Mouse (Mus musculus): ENCODE data around the gene Bhlhe40. TPM values are rescaled to one million over a fixed set of nuclear protein-coding genes. Genes with fewer than 3 reads are reported as not detected.

The Bhlhe40 gene
- total and polyA plus RNA-seq, 3 experiments, result 15.9 to 21.6 TPM; not detected in 1

DNA sequence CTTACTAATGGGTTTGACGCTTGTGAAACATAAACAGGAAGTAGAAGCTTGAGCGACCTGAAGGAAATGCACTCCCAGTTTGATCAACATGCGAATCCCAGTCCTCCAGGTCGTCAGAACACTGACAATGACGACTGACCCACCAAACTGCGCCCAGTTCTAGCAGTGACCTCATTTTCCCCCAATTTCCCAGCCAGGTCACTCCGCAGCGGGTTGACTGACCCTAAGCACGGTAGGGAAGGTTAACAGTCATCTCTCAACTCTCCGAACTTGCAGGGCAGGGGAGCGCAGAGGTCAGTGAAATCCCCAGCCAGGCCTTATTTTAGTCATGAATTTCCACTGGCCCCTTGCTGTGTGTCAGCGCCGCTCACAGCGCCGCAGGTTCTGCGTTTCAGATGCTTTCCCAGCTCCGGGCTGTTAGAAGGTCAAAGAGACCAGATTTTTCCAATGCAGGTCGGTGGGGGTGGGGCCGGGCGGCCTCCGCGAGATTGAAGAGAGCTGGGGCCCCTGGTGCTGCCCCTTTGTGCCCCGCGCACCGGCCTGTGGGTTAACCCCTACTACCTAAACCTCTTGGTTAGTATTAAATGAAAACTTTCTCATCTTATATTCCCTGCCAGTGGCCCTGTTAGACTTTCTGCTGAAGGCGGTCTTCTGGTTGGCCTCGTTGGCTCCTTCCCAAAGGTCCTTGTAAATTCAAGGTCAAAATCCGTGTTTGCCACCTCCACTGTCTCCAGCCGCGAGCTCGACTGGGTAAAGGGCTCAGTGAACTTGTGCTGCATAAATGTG lies 1.8 kb upstream of the Bhlhe40 start:
- H3K9ac ChIP-seq (ENCODE audit: control insufficient read depth, low read depth, low read length, poor library complexity, severe bottlenecking), result peak overlapping the region; percentile 84

DNA sequence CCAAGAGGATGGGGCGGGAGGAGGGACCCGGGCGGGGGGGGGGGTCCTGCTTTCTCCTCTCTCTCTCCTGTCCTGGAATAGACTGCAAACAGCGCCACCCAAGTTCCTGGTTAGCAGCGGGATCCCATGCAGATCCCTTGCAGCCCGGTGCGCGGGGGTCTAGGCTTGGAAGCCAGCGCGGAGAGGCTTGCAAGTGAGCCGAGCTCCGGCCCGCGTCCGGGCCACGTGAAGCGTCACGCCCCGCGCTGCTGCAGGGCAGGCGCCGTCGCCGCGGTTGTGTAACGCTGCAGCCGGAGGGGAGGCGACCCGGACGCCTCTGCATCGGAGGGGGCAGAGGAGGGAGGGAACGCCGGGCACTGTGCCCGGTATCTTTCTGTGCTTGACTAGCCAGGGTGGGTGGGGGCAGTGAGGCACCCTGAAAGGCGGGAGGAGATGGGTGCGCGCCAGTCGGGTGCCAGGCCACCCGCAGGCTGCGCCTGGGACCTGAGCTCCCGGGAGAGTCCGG lies 1.2 kb upstream of the Bhlhe40 start:
- Histone ChIP-seq H3K27me3 (ENCODE audit: control insufficient read depth in 1 of 2, insufficient read depth in 2 of 2, low read length in 2 of 2) (no peaks in the 10 kb centered on the region), H3K4me3 (ENCODE audit: control insufficient read depth in 1 of 2, insufficient read depth in 1 of 2, low read depth in 2 of 2, low read length in 2 of 2) (peak overlapping the region; percentile 55 to 93), H3K36me3 (ENCODE audit: control insufficient read depth in 1 of 2, insufficient read depth in 2 of 2, low read length in 2 of 2) (peaks cover 0 to 22% of the 10 kb centered on the region in 2 experiments; a peak in 2 of 4 replicates), H3K9me3 (replicated peaks; ENCODE audit: insufficient read depth, low read length) (no peaks in the 10 kb centered on the region), H3K27ac (ENCODE audit: control insufficient read depth, low read depth, low read length) (peak overlapping the region; percentile 88), H3K9ac (ENCODE audit: control insufficient read depth, low read depth, low read length, poor library complexity, severe bottlenecking) (peak overlapping the region; percentile 84), H3K79me2 (ENCODE audit: control insufficient read depth, insufficient read depth, low read length, poor library complexity) (peaks cover 16% of the 10 kb centered on the region), H3K4me1 (ENCODE audit: control insufficient read depth in 1 of 2, insufficient read depth in 2 of 2, low read length in 2 of 2) (peaks cover 11 to 22% of the 10 kb centered on the region in 2 experiments)
- peak; percentile 92 for DNase-seq (ENCODE audit: low read depth, low spot score)
- TF ChIP-seq GABPA (IDR thresholded peaks at IDR 0.05; ENCODE audit: low read depth, low read length) (no peak), POLR2A (IDR thresholded peaks at IDR 0.05; ENCODE audit: control insufficient read depth in 1 of 2, insufficient read depth in 1 of 2, low read depth in 1 of 2, low read length in 2 of 2, poor library complexity in 1 of 2) (peak; percentile 22 to 42; a peak in 1 of 4 replicates), TBP (IDR thresholded peaks at IDR 0.05; ENCODE audit: low read depth, low read length) (peak; percentile 78), BHLHE40 (IDR thresholded peaks at IDR 0.05; ENCODE audit: borderline replicate concordance, low read depth, low read length) (peak; percentile 66; the same call in 1 of the 2 replicates), SMC3 (IDR thresholded peaks at IDR 0.05; ENCODE audit: low read depth, low read length) (no peak), EP300 (IDR thresholded peaks at IDR 0.05; ENCODE audit: low read depth in 1 of 2, low read length in 2 of 2) (peak in 1 of 2 experiments; percentile 26; a peak in 1 of 4 replicates), ETS1 (IDR thresholded peaks at IDR 0.05; ENCODE audit: low read depth, low read length) (peak; percentile 65; the same call in 1 of the 2 replicates), POLR2AphosphoS2 (IDR thresholded peaks at IDR 0.05; ENCODE audit: low read length) (no peak), ZMIZ1 (IDR thresholded peaks at IDR 0.05; ENCODE audit: low read depth, low read length) (no peak; the same call in 1 of the 2 replicates), KAT2A (conservative IDR thresholded peaks at IDR 0.05; ENCODE audit: low read depth, low read length) (no peak), CTCF (IDR thresholded peaks at IDR 0.05 in 2 of 3, conservative IDR thresholded peaks at IDR 0.05 in 1 of 3; ENCODE audit: control insufficient read depth in 1 of 3, insufficient read depth in 1 of 3, low read depth in 2 of 3, low read length in 3 of 3, poor library complexity in 1 of 3, severe bottlenecking in 1 of 3) (peak in 1 of 3 experiments; percentile 24; a peak in 3 of 6 replicates), MAFK (IDR thresholded peaks at IDR 0.05; ENCODE audit: borderline replicate concordance, low read depth, low read length) (no peak), MYC (IDR thresholded peaks at IDR 0.05; ENCODE audit: low read depth, low read length) (0 out of 2 replicates have a peak, but pooled peaks have one; percentile 7), MAX (IDR thresholded peaks at IDR 0.05; ENCODE audit: low read length) (peak; percentile 68), JUND (IDR thresholded peaks at IDR 0.05; ENCODE audit: low read depth, low read length) (no peak), UBTF (IDR thresholded peaks at IDR 0.05; ENCODE audit: borderline replicate concordance, insufficient read depth, low read depth, low read length) (peak; percentile 97), MXI1 (IDR thresholded peaks at IDR 0.05; ENCODE audit: low read depth, low read length) (peak; percentile 84; the same call in 1 of the 2 replicates), RCOR1 (IDR thresholded peaks at IDR 0.05; ENCODE audit: low read depth, low read length) (no peak), TCF12 (IDR thresholded peaks at IDR 0.05; ENCODE audit: low read depth, low read length) (no peak), CHD2 (IDR thresholded peaks at IDR 0.05; ENCODE audit: low read length) (no peak), USF1 (IDR thresholded peaks at IDR 0.05; ENCODE audit: low read depth, low read length) (peak; percentile 81), MAZ (IDR thresholded peaks at IDR 0.05; ENCODE audit: low read depth, low read length) (peak; percentile 65; the same call in 1 of the 2 replicates), SIN3A (IDR thresholded peaks at IDR 0.05; ENCODE audit: low read length) (no peak; the same call in none of the 2 replicates), GATA1 (IDR thresholded peaks at IDR 0.05; ENCODE audit: low read depth, low read length) (no peak)

More for the DNA sequence above, 1.8 kb upstream of the Bhlhe40 start:
- H3K4me1 ChIP-seq (ENCODE audit: control insufficient read depth in 1 of 2, insufficient read depth in 2 of 2, low read length in 2 of 2), result peaks cover 8 to 20% of the 10 kb centered on the region in 2 experiments; a peak in 3 of 4 replicates
- H3K27me3 ChIP-seq (ENCODE audit: control insufficient read depth in 1 of 2, insufficient read depth in 2 of 2, low read length in 2 of 2), result no peaks in the 10 kb centered on the region
- DNase-seq (ENCODE audit: low read depth, low spot score), result peak; percentile 66
- H3K36me3 ChIP-seq (ENCODE audit: control insufficient read depth in 1 of 2, insufficient read depth in 2 of 2, low read length in 2 of 2), result peaks cover 0 to 17% of the 10 kb centered on the region in 2 experiments; a peak in 2 of 4 replicates
- peak overlapping the region; percentile 55 to 93 for H3K4me3 ChIP-seq (ENCODE audit: control insufficient read depth in 1 of 2, insufficient read depth in 1 of 2, low read depth in 2 of 2, low read length in 2 of 2)
- TF ChIP-seq MAZ (IDR thresholded peaks at IDR 0.05; ENCODE audit: low read depth, low read length) (no peak), ZC3H11A (IDR thresholded peaks at IDR 0.05; ENCODE audit: low read depth, low read length) (no peak), POLR2AphosphoS5 (IDR thresholded peaks at IDR 0.05; ENCODE audit: borderline replicate concordance, low read depth, low read length) (no peak), SIN3A (IDR thresholded peaks at IDR 0.05; ENCODE audit: low read length) (peak; percentile 61; the same call in 1 of the 2 replicates), ELF1 (IDR thresholded peaks at IDR 0.05; ENCODE audit: low read depth, low read length) (peak; percentile 38; the same call in 1 of the 2 replicates), MAX (IDR thresholded peaks at IDR 0.05; ENCODE audit: low read length) (no peak), TCF12 (IDR thresholded peaks at IDR 0.05; ENCODE audit: low read depth, low read length) (0 out of 2 replicates have a peak, but pooled peaks have one; percentile 6), HCFC1 (IDR thresholded peaks at IDR 0.05; ENCODE audit: low read depth, low read length) (0 out of 2 replicates have a peak, but pooled peaks have one; percentile 30), CHD1 (IDR thresholded peaks at IDR 0.05; ENCODE audit: low read depth, low read length) (0 out of 2 replicates have a peak, but pooled peaks have one; percentile 42), JUND (IDR thresholded peaks at IDR 0.05; ENCODE audit: low read depth, low read length) (no peak), ETS1 (IDR thresholded peaks at IDR 0.05; ENCODE audit: low read depth, low read length) (no peak), RAD21 (IDR thresholded peaks at IDR 0.05; ENCODE audit: low read depth, low read length) (no peak), ZMIZ1 (IDR thresholded peaks at IDR 0.05; ENCODE audit: low read depth, low read length) (0 out of 2 replicates have a peak, but pooled peaks have one; percentile 7), RCOR1 (IDR thresholded peaks at IDR 0.05; ENCODE audit: low read depth, low read length) (peak; percentile 30; the same call in 1 of the 2 replicates)
- peak overlapping the region; percentile 88 for H3K27ac ChIP-seq (ENCODE audit: control insufficient read depth, low read depth, low read length)
- H3K79me2 ChIP-seq (ENCODE audit: control insufficient read depth, insufficient read depth, low read length, poor library complexity), result peaks cover 16% of the 10 kb centered on the region
- no peaks in the 10 kb centered on the region for H3K9me3 ChIP-seq (replicated peaks; ENCODE audit: insufficient read depth, low read length)
